Mouse (Mus musculus): ENCODE data around the gene Sptbn4. TPM values are rescaled to one million over a fixed set of nuclear protein-coding genes. Genes with fewer than 3 reads are reported as not detected.

The Sptbn4 gene
- polyA plus RNA-seq, 1 experiment from 2014 or later: 0.26 TPM

DNA sequence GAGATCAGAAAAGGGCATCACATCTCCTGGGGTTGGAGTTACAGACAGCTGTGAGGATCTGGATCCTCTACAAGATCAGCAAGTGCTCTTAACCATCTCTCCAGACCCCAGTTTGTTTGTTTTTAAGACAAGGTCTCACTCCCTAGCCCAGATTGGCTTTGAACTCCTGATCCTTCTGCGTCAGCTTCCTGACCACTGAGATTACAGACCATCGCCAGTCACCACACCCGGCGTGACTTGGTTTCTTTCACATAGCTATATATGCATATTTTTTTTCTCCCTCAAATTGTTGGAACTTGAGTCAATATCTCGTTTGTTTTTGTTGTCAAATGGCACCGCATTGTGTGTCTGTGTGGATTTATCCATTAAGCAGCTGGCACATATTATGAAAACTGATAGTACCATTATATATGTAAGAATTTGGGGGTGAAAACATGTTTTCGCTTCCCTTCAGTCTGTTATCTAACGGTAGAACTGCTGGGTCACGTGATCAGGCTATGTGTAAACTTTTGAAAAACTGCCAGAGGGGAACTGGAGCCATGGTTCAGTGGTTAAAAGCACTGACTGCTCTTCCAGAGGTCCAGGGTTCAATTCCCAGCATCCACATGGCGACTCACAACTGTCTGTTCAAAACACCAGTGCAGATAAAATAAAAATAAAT lies 7.1 kb upstream of the Sptbn4 start:
- no peak overlapping the region for H3K4me2 ChIP-seq
- H3K9me3 ChIP-seq (replicated peaks): no peaks in the 10 kb centered on the region
- H3K27me3 ChIP-seq (replicated peaks): no peaks in the 10 kb centered on the region
- H3K36me3 ChIP-seq: no peaks in the 10 kb centered on the region
- ATAC-seq (ENCODE audit: insufficient number of reproducible peaks, low FRiP score): peak; percentile 73
- H3K27ac ChIP-seq (ENCODE audit: poor library complexity, severe bottlenecking): peak overlapping the region; percentile 51; the same call in 1 of the 2 replicates
- no peak overlapping the region for H3K4me3 ChIP-seq
- H3K9ac ChIP-seq: no peak overlapping the region
- WGBS: 51% methylated on average over 10 of the region's 10 CpGs
- H3K4me1 ChIP-seq (replicated peaks): no peaks in the 10 kb centered on the region

- 59% methylated on average over 13 of the region's 13 CpGs for WGBS
- no peaks in the 10 kb centered on the region for H3K36me3 ChIP-seq
- H3K27ac ChIP-seq (ENCODE audit: poor library complexity, severe bottlenecking): no peak overlapping the region
- H3K9me3 ChIP-seq (replicated peaks): no peaks in the 10 kb centered on the region
- H3K9ac ChIP-seq: no peak overlapping the region
- H3K4me2 ChIP-seq: peak overlapping the region; percentile 27; the same call in 1 of the 2 replicates
- no peaks in the 10 kb centered on the region for H3K27me3 ChIP-seq (replicated peaks)
- peaks cover 12% of the 10 kb centered on the region; the same call in 1 of the 2 replicates for H3K4me1 ChIP-seq (replicated peaks)
- ATAC-seq (ENCODE audit: insufficient number of reproducible peaks, low FRiP score): no peak
- no peak overlapping the region for H3K4me3 ChIP-seq
Observed at GRCm38 (mm10) chr7:27452206-27452770, 4.8 kb upstream of the Sptbn4 start.

DNA sequence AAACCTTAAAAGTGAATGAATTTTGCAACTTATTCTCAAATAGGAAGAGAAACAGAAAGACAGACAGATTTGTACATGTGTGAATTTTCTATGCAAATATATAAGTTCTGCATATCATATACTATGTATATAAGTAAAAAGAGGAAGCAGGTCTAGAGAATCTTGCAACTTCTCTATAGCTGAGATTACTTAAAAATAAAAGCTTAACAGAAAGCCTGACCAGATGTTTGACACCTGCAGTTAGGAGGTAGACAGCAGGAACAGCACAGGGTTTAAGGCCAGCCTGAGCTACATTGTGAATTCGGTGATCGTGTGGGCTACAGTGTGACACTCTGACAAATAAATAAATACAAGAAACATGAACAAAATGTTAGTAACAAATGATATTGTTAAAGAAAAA lies 3.9 kb upstream of the Sptbn4 start:
- H3K9ac ChIP-seq: no peak overlapping the region
- no peaks in the 10 kb centered on the region for H3K9me3 ChIP-seq (replicated peaks)
- H3K4me1 ChIP-seq (replicated peaks): peaks cover 21% of the 10 kb centered on the region
- H3K4me3 ChIP-seq: no peak overlapping the region
- 99% methylated on average over 2 of the region's 2 CpGs for WGBS
- no peak overlapping the region for H3K4me2 ChIP-seq
- no peak overlapping the region for H3K27ac ChIP-seq (ENCODE audit: poor library complexity, severe bottlenecking)
- no peaks in the 10 kb centered on the region for H3K36me3 ChIP-seq
- no peak for ATAC-seq (ENCODE audit: insufficient number of reproducible peaks, low FRiP score)
- H3K27me3 ChIP-seq (replicated peaks): peaks cover 3% of the 10 kb centered on the region

- Histone ChIP-seq H3K4me1 (replicated peaks) (peaks cover 27% of the 10 kb centered on the region), H3K36me3 (no peaks in the 10 kb centered on the region), H3K4me2 (peak overlapping the region; percentile 97; the same call in 1 of the 2 replicates), H3K9ac (no peak overlapping the region), H3K27ac (ENCODE audit: poor library complexity, severe bottlenecking) (peak overlapping the region; percentile 66), H3K9me3 (replicated peaks) (no peaks in the 10 kb centered on the region), H3K27me3 (replicated peaks) (peaks cover 23% of the 10 kb centered on the region), H3K4me3 (peak overlapping the region; percentile 69; the same call in 1 of the 2 replicates)
- WGBS: 50% methylated on average over 10 of the region's 10 CpGs
- ATAC-seq (ENCODE audit: insufficient number of reproducible peaks, low FRiP score): peak; percentile 38; the same call in 1 of the 2 replicates
Observed at GRCm38 (mm10) chr7:27449256-27449862, 1.9 kb upstream of the Sptbn4 start.

DNA sequence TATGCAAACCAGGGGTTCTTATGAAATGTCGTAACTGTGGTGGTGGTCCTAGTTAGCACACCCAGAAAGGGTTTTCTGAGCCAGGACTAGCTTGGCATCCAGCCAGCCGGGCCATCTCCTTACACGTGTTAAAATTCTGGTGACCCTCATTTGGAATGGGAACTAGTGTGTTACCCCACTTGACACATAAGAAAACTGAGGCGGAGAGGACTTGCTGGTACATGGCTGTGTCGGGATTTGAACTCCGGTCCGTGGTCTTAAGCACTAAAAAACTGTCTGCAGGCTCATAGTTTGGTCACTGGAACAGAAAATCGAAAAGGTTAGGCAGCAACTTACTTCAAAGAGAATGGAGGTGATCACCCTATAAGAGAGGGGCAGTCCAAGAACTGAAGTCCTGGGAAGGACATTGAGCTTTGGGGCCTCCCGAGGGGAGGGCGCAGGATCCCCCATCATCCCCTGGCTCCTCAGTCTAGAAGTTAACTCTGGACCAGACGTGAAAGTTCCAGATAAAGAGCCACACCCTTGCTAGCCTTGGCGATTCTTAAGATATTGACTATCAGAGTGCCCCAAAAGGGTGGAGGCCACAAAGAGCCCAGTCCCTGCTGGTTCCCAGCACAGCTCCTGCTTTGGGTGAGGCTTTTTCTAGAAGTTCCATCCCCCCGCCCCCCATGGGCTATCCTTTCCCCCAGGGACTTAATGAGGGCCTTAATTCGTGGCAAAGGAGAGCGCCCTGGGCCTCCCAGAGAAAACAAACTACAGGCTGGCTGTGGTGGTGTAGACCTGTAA lies 1.1 kb upstream of the Sptbn4 start:
- peak overlapping the region; percentile 97 for H3K4me2 ChIP-seq
- H3K36me3 ChIP-seq: no peaks in the 10 kb centered on the region
- H3K4me1 ChIP-seq (replicated peaks): peaks cover 27% of the 10 kb centered on the region
- WGBS: 43% methylated on average over 15 of the region's 15 CpGs
- H3K4me3 ChIP-seq: peak overlapping the region; percentile 69
- no peaks in the 10 kb centered on the region for H3K9me3 ChIP-seq (replicated peaks)
- peak overlapping the region; percentile 66 for H3K27ac ChIP-seq (ENCODE audit: poor library complexity, severe bottlenecking)
- H3K27me3 ChIP-seq (replicated peaks): peaks cover 28% of the 10 kb centered on the region
- H3K9ac ChIP-seq: peak overlapping the region; percentile 79
- peak; percentile 30 for ATAC-seq (ENCODE audit: insufficient number of reproducible peaks, low FRiP score)

- 7% methylated on average over 52 of the region's 53 CpGs for WGBS
- H3K4me2 ChIP-seq: peak overlapping the region; percentile 97
- H3K36me3 ChIP-seq: no peaks in the 10 kb centered on the region
- peak overlapping the region; percentile 71 for H3K9ac ChIP-seq
- peak overlapping the region; percentile 69 for H3K4me3 ChIP-seq
- H3K27ac ChIP-seq (ENCODE audit: poor library complexity, severe bottlenecking): no peak overlapping the region
- ATAC-seq (ENCODE audit: insufficient number of reproducible peaks, low FRiP score): 0 out of 2 replicates have a peak, but pooled peaks have one; percentile 1
- peaks cover 30% of the 10 kb centered on the region for H3K27me3 ChIP-seq (replicated peaks)
- peaks cover 27% of the 10 kb centered on the region for H3K4me1 ChIP-seq (replicated peaks)
- no peaks in the 10 kb centered on the region for H3K9me3 ChIP-seq (replicated peaks)
Observed at GRCm38 (mm10) chr7:27446521-27447418, 716 bp downstream of the Sptbn4 start.

DNA sequence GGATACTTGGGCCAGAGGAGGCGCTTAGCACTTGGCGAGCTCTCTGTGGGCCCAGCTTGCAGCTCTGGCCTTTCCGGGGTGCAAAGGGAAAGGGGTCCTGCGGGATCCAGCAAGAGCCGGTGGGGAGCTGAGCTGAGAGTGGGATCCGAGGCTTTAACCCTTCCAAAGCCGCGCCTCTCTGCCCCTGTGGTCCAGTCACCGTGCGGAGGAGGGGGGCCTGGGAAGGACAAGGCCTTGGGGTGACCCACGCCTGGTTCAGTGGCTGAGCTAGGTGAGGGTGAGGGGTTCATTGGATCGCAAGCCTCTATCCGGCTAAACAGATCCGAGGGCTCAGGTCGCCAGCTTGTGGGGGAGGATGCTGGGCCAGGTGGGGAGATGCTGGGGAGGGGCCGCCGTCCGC lies 1.4 kb downstream of the Sptbn4 start:
- 5% methylated on average over 17 of the region's 18 CpGs for WGBS
- peak overlapping the region; percentile 97 for H3K4me2 ChIP-seq
- peaks cover 30% of the 10 kb centered on the region for H3K27me3 ChIP-seq (replicated peaks)
- no peak overlapping the region for H3K27ac ChIP-seq (ENCODE audit: poor library complexity, severe bottlenecking)
- H3K9ac ChIP-seq: peak overlapping the region; percentile 71
- no peaks in the 10 kb centered on the region for H3K36me3 ChIP-seq
- peak overlapping the region; percentile 69 for H3K4me3 ChIP-seq
- H3K4me1 ChIP-seq (replicated peaks): peaks cover 27% of the 10 kb centered on the region
- no peak for ATAC-seq (ENCODE audit: insufficient number of reproducible peaks, low FRiP score)
- H3K9me3 ChIP-seq (replicated peaks): no peaks in the 10 kb centered on the region

- WGBS: 79% methylated on average over 4 of the region's 4 CpGs
- Histone ChIP-seq H3K4me1 (replicated peaks) (no peaks in the 10 kb centered on the region), H3K9me3 (replicated peaks) (peaks cover 14% of the 10 kb centered on the region), H3K9ac (no peak overlapping the region), H3K4me3 (no peak overlapping the region), H3K36me3 (no peaks in the 10 kb centered on the region), H3K4me2 (no peak overlapping the region), H3K27me3 (replicated peaks) (peaks cover 17% of the 10 kb centered on the region), H3K27ac (ENCODE audit: poor library complexity, severe bottlenecking) (no peak overlapping the region)
- no peak for ATAC-seq (ENCODE audit: insufficient number of reproducible peaks, low FRiP score)
Observed at GRCm38 (mm10) chr7:27440014-27440413, 7.5 kb downstream of the Sptbn4 start.

DNA sequence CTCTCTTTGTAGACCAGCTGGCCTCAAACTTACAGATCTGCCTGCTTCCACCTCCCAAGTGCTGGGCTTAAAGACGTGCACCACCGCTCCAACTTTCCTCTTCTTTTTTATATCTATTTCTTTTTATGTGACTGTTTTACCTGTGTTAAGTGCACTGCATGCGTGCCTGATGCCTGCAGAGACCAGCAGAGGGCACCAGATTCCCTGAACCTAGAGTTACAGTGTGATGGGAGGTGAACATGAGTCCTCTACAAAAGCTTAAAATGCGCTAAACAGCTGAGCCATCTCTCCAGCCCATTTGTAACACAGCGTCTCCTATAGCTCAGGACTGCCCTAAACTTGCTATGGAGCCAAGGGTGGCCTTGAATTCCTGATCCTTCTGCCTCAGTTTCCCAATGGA lies 9.9 kb downstream of the Sptbn4 start:
- H3K4me2 ChIP-seq: no peak overlapping the region
- H3K27ac ChIP-seq (ENCODE audit: poor library complexity, severe bottlenecking): no peak overlapping the region
- H3K4me3 ChIP-seq: no peak overlapping the region
- H3K4me1 ChIP-seq (replicated peaks): no peaks in the 10 kb centered on the region
- H3K9me3 ChIP-seq (replicated peaks): peaks cover 14% of the 10 kb centered on the region
- H3K36me3 ChIP-seq: no peaks in the 10 kb centered on the region
- ATAC-seq (ENCODE audit: insufficient number of reproducible peaks, low FRiP score): no peak
- no peak overlapping the region for H3K9ac ChIP-seq
- H3K27me3 ChIP-seq (replicated peaks): peaks cover 27% of the 10 kb centered on the region
- 50% methylated on average over 5 of the region's 5 CpGs for WGBS

GRCm38 (mm10) chr7:27433794-27434193 lies 13.7 kb downstream of the Sptbn4 start:
- peak; percentile 53; the same call in 1 of the 2 replicates for ATAC-seq (ENCODE audit: insufficient number of reproducible peaks, low FRiP score)

More at GRCm38 (mm10) chr7:27433794-27434193, 13.7 kb downstream of the Sptbn4 start:
- no peaks in the 10 kb centered on the region for H3K36me3 ChIP-seq
- H3K27ac ChIP-seq (ENCODE audit: poor library complexity, severe bottlenecking): no peak overlapping the region
- H3K4me1 ChIP-seq (replicated peaks): no peaks in the 10 kb centered on the region
- no peak overlapping the region for H3K4me3 ChIP-seq
- 12% methylated on average over 10 of the region's 10 CpGs for WGBS
- H3K9me3 ChIP-seq (replicated peaks): peaks cover 12% of the 10 kb centered on the region; the same call in 1 of the 2 replicates
- no peak overlapping the region for H3K4me2 ChIP-seq
- H3K27me3 ChIP-seq (replicated peaks): peaks cover 27% of the 10 kb centered on the region
- H3K9ac ChIP-seq: no peak overlapping the region
